Mouse (Mus musculus): Measurements from ENCODE around the gene Tnfrsf14.

DNA sequence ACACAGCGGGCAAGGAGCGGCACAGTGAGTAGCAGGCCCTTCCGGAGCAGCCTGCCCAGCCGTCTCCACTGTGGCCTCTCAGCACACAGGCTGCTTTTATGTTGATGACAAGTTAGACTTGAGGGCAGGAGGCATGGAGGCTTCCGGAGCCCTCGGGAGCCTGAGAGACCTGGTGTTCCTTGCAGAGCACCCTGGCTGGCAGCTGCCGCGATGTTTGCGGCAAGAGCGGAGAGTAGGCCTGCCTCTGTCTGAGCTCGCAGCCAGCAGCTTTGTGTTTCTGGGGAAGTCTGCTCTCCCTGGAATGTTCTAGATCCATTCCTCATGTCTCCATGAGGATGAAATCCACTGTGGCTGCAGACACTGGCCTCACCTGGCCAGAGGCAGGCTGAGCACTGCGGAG lies 44.2 kb upstream of the Tnfrsf14 start:
- no peak for TF ChIP-seq POLR2A (IDR thresholded peaks at IDR 0.05; ENCODE audit: borderline replicate concordance, extremely low read depth, insufficient read depth, insufficient read length, poor library complexity, severe bottlenecking)
- TF ChIP-seq CTCF (IDR thresholded peaks at IDR 0.05; ENCODE audit: borderline replicate concordance, extremely low read depth, insufficient read depth, insufficient read length): no peak

Data from brain, embryonic 14.5 days (tissue).